Mouse (Mus musculus): ENCODE results near the gene Nos2.
"Not testable (repeated sequence)": the region's sequence is repeated elsewhere in the genome, so short reads cannot be mapped to it uniquely, and the experiment has no call there.

Gene Nos2

GRCm38 (mm10) chr11:78986311-78987002, 65.9 kb downstream of the Nos2 start:
- DNase-seq (ENCODE audit: extremely low read depth, low read depth, low spot score), result no peak

GRCm38 (mm10) chr11:78989206-78989605, 68.6 kb downstream of the Nos2 start:
- DNase-seq (ENCODE audit: extremely low read depth, low read depth, low spot score), result not testable (repeated sequence)

- DNase-seq (ENCODE audit: extremely low read depth, low read depth, low spot score), result no peak
Measured at GRCm38 (mm10) chr11:78990096-78990495, 69.5 kb downstream of the Nos2 start.

GRCm38 (mm10) chr11:78990875-78991543, 70.4 kb downstream of the Nos2 start:
- not testable (repeated sequence) for DNase-seq (ENCODE audit: extremely low read depth, low read depth, low spot score)

GRCm38 (mm10) chr11:78999118-78999517, 78.5 kb downstream of the Nos2 start:
- no peak for DNase-seq (ENCODE audit: extremely low read depth, low read depth, low spot score)

- no peak for DNase-seq (ENCODE audit: extremely low read depth, low read depth, low spot score)
Measured at GRCm38 (mm10) chr11:79001871-79002270, 81.3 kb downstream of the Nos2 start.

- peak; percentile 31 for DNase-seq (ENCODE audit: extremely low read depth, low read depth, low spot score)
Measured at GRCm38 (mm10) chr11:79002551-79002951, 82.0 kb downstream of the Nos2 start.

- DNase-seq (ENCODE audit: extremely low read depth, low read depth, low spot score), result no peak
Measured at GRCm38 (mm10) chr11:79003053-79003768, 82.6 kb downstream of the Nos2 start.

GRCm38 (mm10) chr11:79003769-79004638, 83.4 kb downstream of the Nos2 start:
- DNase-seq (ENCODE audit: extremely low read depth, low read depth, low spot score), result no peak

GRCm38 (mm10) chr11:79005578-79006394, 85.2 kb downstream of the Nos2 start:
- no peak for DNase-seq (ENCODE audit: extremely low read depth, low read depth, low spot score)

- DNase-seq (ENCODE audit: extremely low read depth, low read depth, low spot score), result no peak
Measured at GRCm38 (mm10) chr11:79006417-79006816, 85.8 kb downstream of the Nos2 start.

GRCm38 (mm10) chr11:79007356-79007755, 86.8 kb downstream of the Nos2 start:
- not testable (repeated sequence) for DNase-seq (ENCODE audit: extremely low read depth, low read depth, low spot score)

GRCm38 (mm10) chr11:79008007-79008775, 87.6 kb downstream of the Nos2 start:
- DNase-seq (ENCODE audit: extremely low read depth, low read depth, low spot score), result no peak

GRCm38 (mm10) chr11:79008891-79009290, 88.3 kb downstream of the Nos2 start:
- DNase-seq (ENCODE audit: extremely low read depth, low read depth, low spot score), result no peak
